Mouse (Mus musculus) induced T-regulatory cell, adult 2 months (primary cell): ENCODE results near the gene Pigc.

ENCODE experiments used
- DNase-seq: peaks from one replicate; pipeline ENCODE4 v3.0.0-alpha.2; 2012; ENCODE audit warnings: low read depth

The Pigc gene

DNA sequence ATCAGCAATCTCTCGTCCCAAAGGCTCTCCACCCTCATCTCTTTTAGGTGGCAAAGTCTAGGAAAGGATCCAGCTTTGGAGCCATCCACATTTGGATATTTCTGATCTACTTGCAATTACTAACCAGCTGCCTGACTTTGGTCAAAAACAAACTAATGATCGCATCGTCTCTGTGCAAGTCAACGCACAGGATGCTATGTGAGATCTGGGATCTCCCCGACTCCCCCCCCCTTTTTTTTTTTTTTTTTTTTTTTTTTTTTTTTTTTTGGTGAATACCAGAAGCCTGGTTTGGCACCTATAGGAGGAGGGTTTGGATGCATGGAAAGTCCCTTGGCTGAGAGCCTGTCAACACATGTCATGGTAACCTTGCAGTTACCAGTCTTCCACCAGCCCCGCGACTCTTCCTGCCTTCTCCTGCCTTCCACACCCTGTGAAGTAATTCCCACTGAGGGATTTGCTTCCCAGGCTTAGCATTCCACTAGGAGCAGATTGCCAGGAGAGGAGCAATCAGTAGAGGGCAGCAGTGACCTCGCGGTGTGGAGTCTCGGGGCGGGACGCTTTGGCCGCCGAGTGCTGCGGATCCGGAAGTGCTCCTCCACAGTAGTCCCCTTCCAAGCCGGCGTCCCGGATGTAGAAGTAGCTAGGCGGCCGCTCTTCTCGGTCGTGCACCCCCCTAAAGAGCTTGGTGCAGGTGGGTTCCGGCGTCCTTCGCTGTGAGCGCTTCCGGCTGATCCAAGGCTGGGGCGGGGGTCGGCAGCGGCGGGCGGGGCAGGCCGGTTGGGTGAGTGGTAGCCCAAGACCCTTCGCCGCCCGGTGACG is at the start of gene Pigc:
Gene Pigc, plus strand, starts transcription at position 598 of the 819 bp plus-strand sequence.
- peak; percentile 91 for DNase-seq

- no peak for DNase-seq
Observed at GRCm38 (mm10) chr1:161919594-161919993, 49.4 kb upstream of the Pigc start.

GRCm38 (mm10) chr1:161920475-161921454 is 48.2 kb upstream of the Pigc start:
- DNase-seq, result no peak

- DNase-seq, result peak; percentile 58
Observed at GRCm38 (mm10) chr1:161921928-161922327, 47.1 kb upstream of the Pigc start.

- no peak for DNase-seq
Observed at GRCm38 (mm10) chr1:161924321-161924720, 44.7 kb upstream of the Pigc start.

GRCm38 (mm10) chr1:161925281-161925805 is 43.6 kb upstream of the Pigc start:
- DNase-seq, result no peak

DNA sequence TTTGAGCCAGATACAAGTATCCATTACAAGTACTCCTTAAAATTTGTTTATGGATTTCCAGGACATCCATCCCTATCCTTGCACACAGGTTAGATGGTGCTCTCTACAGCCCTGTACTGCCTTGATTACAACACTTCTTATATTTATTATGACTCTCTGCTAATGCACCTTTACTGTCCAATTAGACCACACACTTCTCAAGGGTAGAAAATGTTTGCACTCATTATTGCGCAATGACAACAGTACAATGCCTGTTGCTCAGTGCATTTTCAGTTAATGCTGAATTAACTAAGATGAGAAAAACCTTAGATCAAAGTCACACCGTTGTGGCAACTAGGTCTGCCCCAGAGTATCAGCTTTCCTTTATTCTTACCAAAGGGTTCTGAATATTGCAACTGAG is 41.0 kb upstream of the Pigc start:
- DNase-seq, result no peak

- no peak for DNase-seq
Observed at GRCm38 (mm10) chr1:161931313-161931712, 37.7 kb upstream of the Pigc start.

DNA sequence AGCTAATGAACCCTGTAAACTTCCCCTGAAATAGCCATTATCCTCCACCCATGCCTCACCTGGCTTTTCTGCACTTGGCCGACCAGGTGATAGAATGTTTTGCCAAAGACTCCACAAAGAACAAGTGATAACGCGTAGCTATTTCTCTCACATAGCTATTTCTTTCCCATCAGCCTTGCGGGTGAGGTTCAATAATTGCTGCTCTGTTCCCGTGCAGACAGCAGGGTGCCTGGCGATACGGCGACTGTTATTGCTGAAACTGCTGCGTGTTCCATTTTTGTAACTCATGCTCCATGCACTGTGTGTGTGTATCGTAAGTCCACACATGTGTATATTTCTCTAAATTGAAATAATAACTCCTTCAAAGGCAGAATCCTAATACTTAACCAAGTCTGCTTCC is 37.2 kb upstream of the Pigc start:
- DNase-seq, result no peak

DNA sequence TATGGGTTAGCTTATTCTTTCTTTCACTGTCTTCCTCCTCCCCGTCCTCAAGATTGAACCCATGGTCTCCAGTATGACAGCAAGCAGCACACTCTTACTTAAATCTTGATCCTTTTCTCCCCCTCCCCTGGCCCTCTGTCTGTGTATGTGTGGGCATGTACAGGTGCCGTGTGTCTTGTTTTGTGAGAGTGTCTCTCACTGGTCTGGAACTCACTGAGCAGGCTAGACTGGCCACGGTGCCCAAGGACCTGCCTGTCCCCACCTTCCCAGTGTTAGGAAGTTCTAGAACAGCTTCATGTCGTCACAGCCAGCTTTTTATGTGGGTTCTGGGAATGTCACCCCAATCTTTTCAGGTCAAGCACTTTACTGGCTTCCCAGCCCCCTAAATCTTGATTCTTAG is 36.7 kb upstream of the Pigc start:
- DNase-seq, result no peak

- DNase-seq, result no peak
Observed at GRCm38 (mm10) chr1:161942082-161942481, 26.9 kb upstream of the Pigc start.

- peak; percentile 49 for DNase-seq
Observed at GRCm38 (mm10) chr1:161951009-161951779, 17.8 kb upstream of the Pigc start.

GRCm38 (mm10) chr1:161952599-161952998 is 16.4 kb upstream of the Pigc start:
- DNase-seq, result no peak

GRCm38 (mm10) chr1:161955846-161956245 is 13.1 kb upstream of the Pigc start:
- no peak for DNase-seq

GRCm38 (mm10) chr1:161957964-161958950 is 10.7 kb upstream of the Pigc start:
- no peak for DNase-seq

- DNase-seq, result peak; percentile 57
Observed at GRCm38 (mm10) chr1:161962465-161963377, 6.3 kb upstream of the Pigc start.

GRCm38 (mm10) chr1:161967936-161968335 is 1.1 kb upstream of the Pigc start:
- peak; percentile 14 for DNase-seq

- no peak for DNase-seq
Observed at GRCm38 (mm10) chr1:161970874-161971273, 1.9 kb downstream of the Pigc start.

DNA sequence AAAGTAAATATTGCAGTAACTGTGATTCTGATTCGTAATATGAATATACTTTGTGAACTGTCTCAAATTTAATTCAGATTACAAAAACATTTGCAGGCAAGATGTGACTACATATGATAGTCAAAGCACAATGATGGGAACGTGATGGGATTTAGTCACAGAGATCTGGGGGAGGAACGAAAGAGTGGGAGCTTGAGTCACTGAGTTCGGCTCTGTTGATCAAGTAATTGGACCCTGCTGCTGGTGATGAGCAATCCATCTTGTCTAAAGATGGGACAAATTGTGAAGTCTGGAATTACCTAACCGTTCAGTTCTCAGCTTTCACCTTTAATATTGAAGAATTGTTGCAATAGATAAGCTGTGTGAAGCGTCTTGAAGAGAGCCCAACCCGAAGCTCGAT is 3.2 kb downstream of the Pigc start:
- no peak for DNase-seq
